Mouse (Mus musculus) lung, embryonic 14.5 days (tissue): ENCODE results near the gene Cox18. TPM values are rescaled to one million over a fixed set of nuclear protein-coding genes. Genes with fewer than 3 reads are reported as not detected.

Source experiments
- ATAC-seq: fragments of 200-750 bp; cut with Nextera tagmentation; 2 replicates; pipeline ENCODE4 v1.8.0; 2017; ENCODE audit warnings: mild to moderate bottlenecking, moderate TSS enrichment, moderate library complexity; ENCODE audit not compliant: insufficient read depth
- DNase-seq: peaks from one replicate; pipeline ENCODE4 v3.0.0-alpha.2; 2015
- H3K27ac ChIP-seq: fragments of 300-500 bp; sonication (generic); 2 replicates; pipeline ENCODE4 v1.5.1; 2014; ENCODE audit warnings: low read depth, mild to moderate bottlenecking, moderate library complexity
- H3K27me3 ChIP-seq: fragments of 300-500 bp; sonication (generic); 2 replicates; pipeline ENCODE4 v1.6.1; 2014; ENCODE audit warnings: low read length, control low read depth; ENCODE audit not compliant: insufficient read depth
- H3K36me3 ChIP-seq: fragments of 300-500 bp; sonication (generic); 2 replicates; pipeline ENCODE4 v1.6.1; 2014; ENCODE audit warnings: control low read depth; ENCODE audit not compliant: insufficient read depth
- H3K4me1 ChIP-seq: fragments of 300-500 bp; sonication (generic); 2 replicates; pipeline ENCODE4 v1.6.1; 2014; ENCODE audit warnings: antibody characterized with exemption, control low read depth; ENCODE audit not compliant: insufficient read depth
- H3K4me2 ChIP-seq: fragments of 300-500 bp; sonication (generic); 2 replicates; pipeline ENCODE4 v1.6.1; 2014; ENCODE audit warnings: mild to moderate bottlenecking
- H3K4me3 ChIP-seq: fragments of 300-500 bp; sonication (generic); 2 replicates; pipeline ENCODE4 v1.5.1; 2014; ENCODE audit warnings: low read depth, low read length
- H3K9ac ChIP-seq: fragments of 300-500 bp; sonication (generic); 2 replicates; pipeline ENCODE4 v1.6.1; 2014
- H3K9me3 ChIP-seq: fragments of 300-500 bp; sonication (generic); 2 replicates; pipeline ENCODE4 v1.6.1; 2016; ENCODE audit warnings: low read depth, low read length, control low read depth
- CTCF ChIP-seq: IDR thresholded peaks from 2 replicates; pipeline ENCODE4 v1.5.1; 2016; ENCODE audit warnings: antibody characterized with exemption, low read depth
- WGBS: fragments of 180-500 bp; shearing (Covaris S2); extraction: QIAGEN DNeasy Blood & Tissue Kit; methylation state at CpG from one replicate; pipeline ENCODE4 v1.1.7; 2014; 5-methylcytosine and 5-hydroxymethylcytosine counted together
- polyA plus RNA-seq: library from polyadenylated mRNA; unstranded; fragments of >200 nt; fragmentation: Nextera tagmentation; extraction: Ambion mirVana; gene quantifications from 2 replicates; pipeline ENCODE4 v1.2.1, GENCODE M21; 2014

Gene Cox18
- polyA plus RNA-seq, 1 experiment from 2014 or later, result 39.9 TPM

GRCm38 (mm10) chr5:90213356-90213755 lies 10.4 kb downstream of the Cox18 start:
- DNase-seq (no peak), ATAC-seq (no peak)
- no peak overlapping the region for H3K27ac ChIP-seq
- no peak overlapping the region for H3K4me2 ChIP-seq
- TF ChIP-seq CTCF, result no peak
- no peaks in the 10 kb centered on the region for H3K9me3 ChIP-seq
- H3K36me3 ChIP-seq, result peaks cover 33% of the 10 kb centered on the region
- H3K27me3 ChIP-seq, result no peaks in the 10 kb centered on the region
- 96% methylated on average over 12 of the region's 12 CpGs for WGBS
- H3K4me1 ChIP-seq, result no peaks in the 10 kb centered on the region
- H3K4me3 ChIP-seq, result no peak overlapping the region
- H3K9ac ChIP-seq, result no peak overlapping the region

GRCm38 (mm10) chr5:90203168-90203567 lies 20.6 kb downstream of the Cox18 start:
- Histone ChIP-seq H3K4me1 (no peaks in the 10 kb centered on the region), H3K4me2 (no peak overlapping the region), H3K27me3 (no peaks in the 10 kb centered on the region), H3K36me3 (no peaks in the 10 kb centered on the region), H3K9me3 (no peaks in the 10 kb centered on the region), H3K9ac (no peak overlapping the region), H3K27ac (no peak overlapping the region), H3K4me3 (no peak overlapping the region)
- DNase-seq (peak; percentile 88), ATAC-seq (no peak)
- TF ChIP-seq CTCF, result peak; percentile 83
- 11% methylated on average over 5 of the region's 5 CpGs for WGBS

GRCm38 (mm10) chr5:90202447-90203117 lies 21.2 kb downstream of the Cox18 start:
- DNase-seq (no peak), ATAC-seq (no peak)
- Histone ChIP-seq H3K9ac (no peak overlapping the region), H3K36me3 (no peaks in the 10 kb centered on the region), H3K4me3 (no peak overlapping the region), H3K27me3 (no peaks in the 10 kb centered on the region), H3K4me1 (no peaks in the 10 kb centered on the region), H3K27ac (no peak overlapping the region), H3K9me3 (no peaks in the 10 kb centered on the region), H3K4me2 (no peak overlapping the region)
- TF ChIP-seq CTCF, result no peak
- 71% methylated on average over 9 of the region's 9 CpGs for WGBS

GRCm38 (mm10) chr5:90199922-90200632 lies 23.7 kb downstream of the Cox18 start:
- TF ChIP-seq CTCF, result no peak
- Histone ChIP-seq H3K36me3 (no peaks in the 10 kb centered on the region), H3K4me3 (no peak overlapping the region), H3K9me3 (no peaks in the 10 kb centered on the region), H3K4me1 (no peaks in the 10 kb centered on the region), H3K4me2 (no peak overlapping the region), H3K9ac (no peak overlapping the region), H3K27me3 (no peaks in the 10 kb centered on the region), H3K27ac (no peak overlapping the region)
- WGBS, result 45% methylated on average over 16 of the region's 16 CpGs
- DNase-seq (peak; percentile 44), ATAC-seq (0 out of 2 replicates have a peak, but pooled peaks have one; percentile 44)

- Histone ChIP-seq H3K9ac (no peak overlapping the region), H3K4me3 (no peak overlapping the region), H3K27me3 (no peaks in the 10 kb centered on the region), H3K27ac (no peak overlapping the region), H3K36me3 (no peaks in the 10 kb centered on the region), H3K4me2 (no peak overlapping the region), H3K4me1 (no peaks in the 10 kb centered on the region), H3K9me3 (no peaks in the 10 kb centered on the region)
- peak; percentile 74; the same call in 1 of the 2 replicates for ATAC-seq
- peak; percentile 79 for TF ChIP-seq CTCF
- peak; percentile 91 for DNase-seq
- 19% methylated on average over 6 of the region's 6 CpGs for WGBS
Observed at GRCm38 (mm10) chr5:90194831-90195230, 29.0 kb downstream of the Cox18 start.

- ATAC-seq (no peak), DNase-seq (no peak)
- no peak overlapping the region for H3K27ac ChIP-seq
- H3K4me3 ChIP-seq, result no peak overlapping the region
- no peak overlapping the region for H3K4me2 ChIP-seq
- no peaks in the 10 kb centered on the region for H3K27me3 ChIP-seq
- no peaks in the 10 kb centered on the region for H3K4me1 ChIP-seq
- no peaks in the 10 kb centered on the region for H3K9me3 ChIP-seq
- WGBS, result 41% methylated on average over 5 of the region's 5 CpGs
- no peaks in the 10 kb centered on the region for H3K36me3 ChIP-seq
- no peak for TF ChIP-seq CTCF
- no peak overlapping the region for H3K9ac ChIP-seq
Observed at GRCm38 (mm10) chr5:90182782-90183181, 41.0 kb downstream of the Cox18 start.

- no peaks in the 10 kb centered on the region for H3K27me3 ChIP-seq
- DNase-seq, result no peak
- H3K9me3 ChIP-seq, result no peaks in the 10 kb centered on the region
- 62% methylated on average over 5 of the region's 5 CpGs for WGBS
- no peak overlapping the region for H3K9ac ChIP-seq
- no peak overlapping the region for H3K27ac ChIP-seq
- ATAC-seq, result no peak
- no peak overlapping the region for H3K4me2 ChIP-seq
- no peaks in the 10 kb centered on the region for H3K4me1 ChIP-seq
- H3K4me3 ChIP-seq, result no peak overlapping the region
- H3K36me3 ChIP-seq, result no peaks in the 10 kb centered on the region
- no peak for TF ChIP-seq CTCF
Observed at GRCm38 (mm10) chr5:90179094-90179493, 44.7 kb downstream of the Cox18 start.
